Mouse (Mus musculus): ENCODE measurements at regions not wholly inside any gene's neighbourhood (a gene's known extent, or its start where the extent isn't known, plus 50 kb on each side); places are given as distances from the start of the nearest gene placed in this dataset.

- H3K9ac ChIP-seq (ENCODE audit: control insufficient read depth, low read depth, low read length, poor library complexity, severe bottlenecking), result no peak overlapping the region
- no peak for TF ChIP-seq RAD21 (IDR thresholded peaks at IDR 0.05; ENCODE audit: low read depth, low read length)
- no peak for TF ChIP-seq ZKSCAN1 (IDR thresholded peaks at IDR 0.05; ENCODE audit: low read depth, low read length)
- no peak for TF ChIP-seq GABPA (IDR thresholded peaks at IDR 0.05; ENCODE audit: low read depth, low read length)
- TF ChIP-seq ZNF384 (IDR thresholded peaks at IDR 0.05; ENCODE audit: low read depth, low read length), result no peak
- TF ChIP-seq ETS1 (IDR thresholded peaks at IDR 0.05; ENCODE audit: low read depth, low read length), result no peak
- TF ChIP-seq USF2 (IDR thresholded peaks at IDR 0.05; ENCODE audit: borderline replicate concordance in 1 of 2, insufficient read depth in 1 of 2, low read depth in 1 of 2, low read length in 2 of 2), result no peak
- TF ChIP-seq POLR2AphosphoS5 (IDR thresholded peaks at IDR 0.05; ENCODE audit: borderline replicate concordance, low read depth, low read length), result no peak
- no peak for TF ChIP-seq MAZ (IDR thresholded peaks at IDR 0.05; ENCODE audit: low read depth, low read length)
- no peak for TF ChIP-seq MXI1 (IDR thresholded peaks at IDR 0.05; ENCODE audit: low read depth, low read length)
- TF ChIP-seq E2F4 (IDR thresholded peaks at IDR 0.05; ENCODE audit: borderline replicate concordance, low read depth, low read length), result no peak
- no peaks in the 10 kb centered on the region for H3K4me1 ChIP-seq (ENCODE audit: control insufficient read depth in 1 of 2, insufficient read depth in 2 of 2, low read length in 2 of 2)
- no peaks in the 10 kb centered on the region for H3K9me3 ChIP-seq (replicated peaks; ENCODE audit: insufficient read depth, low read length)
- no peak overlapping the region for H3K4me3 ChIP-seq (ENCODE audit: control insufficient read depth in 1 of 2, insufficient read depth in 1 of 2, low read depth in 2 of 2, low read length in 2 of 2)
- no peak for DNase-seq (ENCODE audit: low read depth, low spot score)
- no peaks in the 10 kb centered on the region for H3K36me3 ChIP-seq (ENCODE audit: control insufficient read depth in 1 of 2, insufficient read depth in 2 of 2, low read length in 2 of 2)
- no peaks in the 10 kb centered on the region for H3K79me2 ChIP-seq (ENCODE audit: control insufficient read depth, insufficient read depth, low read length, poor library complexity)
- no peaks in the 10 kb centered on the region for H3K27me3 ChIP-seq (ENCODE audit: control insufficient read depth in 1 of 2, insufficient read depth in 2 of 2, low read length in 2 of 2)
- no peak overlapping the region for H3K27ac ChIP-seq (ENCODE audit: control insufficient read depth, low read depth, low read length)
Measured at GRCm38 (mm10) chr6:147799009-147799727, 247.9 kb upstream of the Far2 start.

- H3K79me2 ChIP-seq (ENCODE audit: control insufficient read depth, insufficient read depth, low read length, poor library complexity), result no peaks in the 10 kb centered on the region
- H3K27ac ChIP-seq (ENCODE audit: control insufficient read depth, low read depth, low read length), result no peak overlapping the region
Measured at GRCm38 (mm10) chr6:147799861-147800260, 247.2 kb upstream of the Far2 start.

More at GRCm38 (mm10) chr6:147799861-147800260, 247.2 kb upstream of the Far2 start:
- H3K4me3 ChIP-seq (ENCODE audit: control insufficient read depth in 1 of 2, insufficient read depth in 1 of 2, low read depth in 2 of 2, low read length in 2 of 2), result no peak overlapping the region
- H3K9me3 ChIP-seq (replicated peaks; ENCODE audit: insufficient read depth, low read length), result no peaks in the 10 kb centered on the region
- no peaks in the 10 kb centered on the region for H3K36me3 ChIP-seq (ENCODE audit: control insufficient read depth in 1 of 2, insufficient read depth in 2 of 2, low read length in 2 of 2)
- no peak overlapping the region for H3K9ac ChIP-seq (ENCODE audit: control insufficient read depth, low read depth, low read length, poor library complexity, severe bottlenecking)
- no peaks in the 10 kb centered on the region for H3K27me3 ChIP-seq (ENCODE audit: control insufficient read depth in 1 of 2, insufficient read depth in 2 of 2, low read length in 2 of 2)
- no peaks in the 10 kb centered on the region for H3K4me1 ChIP-seq (ENCODE audit: control insufficient read depth in 1 of 2, insufficient read depth in 2 of 2, low read length in 2 of 2)
- TF ChIP-seq MYB (IDR thresholded peaks at IDR 0.05; ENCODE audit: low read depth, low read length) (no peak), ZNF384 (IDR thresholded peaks at IDR 0.05; ENCODE audit: low read depth, low read length) (no peak), TCF12 (IDR thresholded peaks at IDR 0.05; ENCODE audit: low read depth, low read length) (no peak), ETS1 (IDR thresholded peaks at IDR 0.05; ENCODE audit: low read depth, low read length) (no peak), HCFC1 (IDR thresholded peaks at IDR 0.05; ENCODE audit: low read depth, low read length) (no peak), SIN3A (IDR thresholded peaks at IDR 0.05; ENCODE audit: low read length) (no peak), JUND (IDR thresholded peaks at IDR 0.05; ENCODE audit: low read depth, low read length) (no peak), ZMIZ1 (IDR thresholded peaks at IDR 0.05; ENCODE audit: low read depth, low read length) (no peak), POLR2AphosphoS5 (IDR thresholded peaks at IDR 0.05; ENCODE audit: borderline replicate concordance, low read depth, low read length) (no peak), MEF2A (IDR thresholded peaks at IDR 0.05; ENCODE audit: extremely low read depth, insufficient replicate concordance, low read depth, low read length, poor library complexity, severe bottlenecking) (no peak), TBP (IDR thresholded peaks at IDR 0.05; ENCODE audit: low read depth, low read length) (no peak), RAD21 (IDR thresholded peaks at IDR 0.05; ENCODE audit: low read depth, low read length) (no peak), NRF1 (IDR thresholded peaks at IDR 0.05; ENCODE audit: insufficient read depth, low read depth, low read length, poor library complexity, severe bottlenecking) (no peak), MYC (IDR thresholded peaks at IDR 0.05; ENCODE audit: low read depth, low read length) (no peak), RCOR1 (IDR thresholded peaks at IDR 0.05; ENCODE audit: low read depth, low read length) (no peak), E2F4 (IDR thresholded peaks at IDR 0.05; ENCODE audit: borderline replicate concordance, low read depth, low read length) (no peak), UBTF (IDR thresholded peaks at IDR 0.05; ENCODE audit: borderline replicate concordance, insufficient read depth, low read depth, low read length) (no peak), MAX (IDR thresholded peaks at IDR 0.05; ENCODE audit: low read length) (no peak), NELFE (IDR thresholded peaks at IDR 0.05; ENCODE audit: low read depth, low read length) (no peak), KAT2A (conservative IDR thresholded peaks at IDR 0.05; ENCODE audit: low read depth, low read length) (no peak)
- DNase-seq (ENCODE audit: low read depth, low spot score), result no peak
